Mouse (Mus musculus) heart, postnatal 14 days (tissue): ENCODE measurements around the gene Klhdc4. TPM values are rescaled to one million over a fixed set of nuclear protein-coding genes. Genes with fewer than 3 reads are reported as not detected.

ENCODE experiments used
- DNase-seq, 2 experiments: peaks; one replicate each; pipeline ENCODE4 v3.0.0; 2021 to 2022
- intact Hi-C: fragments of 180-260 bp; cut with DNase I; formaldehyde crosslinking; loops from one replicate; pipeline ENCODE4 v1.15.1; 2025
- total RNA-seq, 2 experiments: library from RNA; stranded (reverse); gene quantifications; 2 replicates each; pipeline ENCODE4 v1.2.3; 2021

Klhdc4 gene
- total RNA-seq, 2 experiments from 2014 or later = 13.2 to 13.8 TPM

DNA sequence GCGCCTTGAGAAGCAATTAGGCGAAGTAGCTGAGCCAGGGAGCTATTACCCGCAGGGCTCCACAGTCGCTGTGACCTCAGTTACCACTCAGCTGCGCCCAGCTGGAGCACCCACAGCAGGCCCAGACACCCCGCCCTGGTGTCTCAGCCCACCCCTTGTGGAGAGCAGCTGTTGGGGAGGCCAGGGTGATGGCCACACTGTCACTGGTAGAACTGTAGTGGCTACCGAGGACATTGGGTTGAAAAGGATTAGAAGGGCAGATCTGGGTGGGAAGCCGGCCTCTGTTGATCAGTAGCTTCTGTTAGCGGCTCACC lies 65.7 kb downstream of the Klhdc4 start:
- intact Hi-C loops = no loop called here
- no peak for DNase-seq

GRCm38 (mm10) chr8:121762999-121763699 lies 66.2 kb downstream of the Klhdc4 start:
- intact Hi-C loops = no loop called here

GRCm38 (mm10) chr8:121761480-121761879 lies 67.9 kb downstream of the Klhdc4 start:
- intact Hi-C loops = no loop called here
- peak; percentile 19 to 55 for DNase-seq

More at GRCm38 (mm10) chr8:121762999-121763699, 66.2 kb downstream of the Klhdc4 start:
- no peak for DNase-seq

DNA sequence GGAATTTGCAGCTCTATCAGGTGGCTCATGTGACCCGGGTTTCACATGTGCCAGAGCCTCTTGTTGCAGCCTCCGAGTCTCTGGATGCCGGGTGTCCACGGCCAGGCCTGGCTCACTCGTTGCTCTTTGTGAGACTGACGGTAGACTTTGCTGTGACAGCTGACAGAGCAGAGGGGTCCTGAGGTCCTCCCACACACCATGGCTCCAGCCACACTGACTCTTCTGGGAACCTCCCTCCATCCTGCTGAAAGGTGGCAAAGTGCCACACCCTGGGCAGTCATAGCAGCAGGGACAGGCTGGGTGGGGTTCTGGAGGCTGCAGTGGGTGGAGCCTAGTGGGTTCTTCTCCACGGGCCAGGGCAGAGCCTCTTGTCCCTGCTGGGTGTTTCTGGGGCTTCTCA lies 68.9 kb downstream of the Klhdc4 start:
- intact Hi-C loops = no loop called here
- DNase-seq = no peak

DNA sequence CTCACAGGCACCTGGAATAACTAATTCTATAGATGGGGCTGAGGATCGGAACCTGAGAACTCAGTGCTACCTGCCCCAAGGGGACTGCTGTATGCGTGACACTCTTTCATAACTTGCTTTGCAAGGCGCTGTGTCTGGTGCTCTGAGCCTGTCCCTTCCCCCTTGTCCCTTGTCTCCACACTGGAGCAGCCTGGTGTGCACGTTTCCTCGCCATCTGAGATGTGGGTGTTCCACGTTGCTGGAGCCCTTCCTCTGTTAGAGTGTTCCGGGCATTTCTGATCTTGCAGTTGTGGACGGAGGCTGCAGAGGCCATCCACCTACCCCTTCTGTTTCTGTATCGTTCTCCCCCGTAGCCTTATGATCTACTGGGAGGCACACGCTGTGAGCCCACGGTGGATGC lies 70.9 kb downstream of the Klhdc4 start:
- intact Hi-C loops = no loop called here
- DNase-seq = no peak

- peak; percentile 42 to 72 for DNase-seq
- intact Hi-C loops = no loop called here
Measured at GRCm38 (mm10) chr8:121751407-121751806, 78.0 kb downstream of the Klhdc4 start.

GRCm38 (mm10) chr8:121750512-121750911 lies 78.9 kb downstream of the Klhdc4 start:
- intact Hi-C loops = no loop called here
- no peak for DNase-seq

DNA sequence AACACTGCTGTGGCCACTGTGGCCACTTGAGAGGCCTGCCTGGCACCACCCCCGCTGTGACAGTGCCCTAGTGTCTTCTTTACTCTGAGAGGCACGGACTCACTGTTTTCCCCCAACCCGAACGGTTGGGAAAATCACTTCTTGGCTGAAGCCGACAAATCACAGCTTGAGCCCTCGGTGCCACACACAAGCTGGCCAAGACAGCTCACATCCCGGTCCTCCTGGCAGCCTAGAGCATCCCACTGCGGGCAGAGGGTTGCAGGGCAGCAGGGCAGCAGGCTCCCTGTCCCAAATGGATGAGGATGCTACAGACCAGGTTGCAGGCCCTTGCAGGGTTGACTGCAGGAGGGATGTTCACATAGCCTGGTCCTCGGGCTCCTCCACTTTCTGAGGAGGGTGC lies 79.9 kb downstream of the Klhdc4 start:
- intact Hi-C loops = no loop called here
- DNase-seq = no peak

Other genes with a start within 250 kb of the Klhdc4 start
- gene Map1lc3b, start 239.2 kb downstream of the Klhdc4 start, total RNA-seq = 100 to 1,000 TPM; 215 to 228 TPM
- gene Zcchc14, start 176.7 kb downstream of the Klhdc4 start, total RNA-seq = 10 to 100 TPM; 33.9 to 38.5 TPM
- not detected for gene Jph3, start 99.9 kb downstream of the Klhdc4 start, total RNA-seq
- 1 to 10 TPM; 6.7 to 7.0 TPM for gene Slc7a5, start 78.1 kb upstream of the Klhdc4 start, total RNA-seq
- gene Car5a, start 115.3 kb upstream of the Klhdc4 start, total RNA-seq = not detected
- gene Banp, start 120.2 kb upstream of the Klhdc4 start, total RNA-seq = 10 to 100 TPM; 16.0 to 24.5 TPM